In the genomic region with DNA sequence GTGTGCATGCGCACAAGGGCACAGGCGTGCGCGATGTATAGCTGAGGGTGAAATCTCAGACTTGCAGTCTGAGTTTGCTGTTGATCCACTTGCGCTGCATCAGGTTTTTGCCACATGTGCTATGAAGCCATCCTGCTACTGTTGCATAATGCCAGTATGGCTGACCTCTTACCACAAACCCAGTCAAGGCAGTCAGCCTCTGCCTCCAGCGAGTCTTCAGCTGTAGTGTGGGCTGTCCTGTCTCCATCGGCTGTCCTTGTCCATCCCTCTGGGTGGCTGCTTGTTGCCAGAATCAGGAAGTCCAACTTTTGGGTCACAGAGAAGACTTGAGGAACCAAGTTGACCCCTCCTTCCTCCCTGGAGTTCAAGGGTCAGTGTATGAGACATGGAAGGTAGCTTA, we compare ENCODE assay signal across 24 mouse cellular contexts. TPM values are rescaled to one million over a fixed set of nuclear protein-coding genes. Genes with fewer than 3 reads are reported as not detected.
DNase-seq lines count a peak whose midpoint lies in the region; ATAC-seq and TF ChIP-seq lines count a peak whose summit lies in the region.
"Had no signal": no experiment of that assay in that cellular context is flagged by ENCODE, and none has a peak within 500 bp of the region (broad histone marks: within the 10 kb centered on the region; RNA-seq: fewer than 3 reads in every experiment).

No protein-coding gene starts in this region.

- H3K4me3 ChIP-seq in liver, adult 2 months (ENCODE audit: insufficient read depth, low read depth, low read length), result no peak overlapping the region
- H3K4me3 ChIP-seq in liver, embryonic 12.5 days, result no peak overlapping the region
- no peak overlapping the region for H3K4me3 ChIP-seq in thymus, adult 2 months (ENCODE audit: control insufficient read depth, insufficient read depth, low read length)
- H3K4me3 ChIP-seq: forebrain, embryonic 10.5 days; heart, adult 2 months; hindbrain, embryonic 15.5 days; limb, embryonic 15.5 days; megakaryocyte, embryonic 14.5 days; midbrain, embryonic 13.5 days had no signal

- H3K4me2 ChIP-seq in liver, embryonic 12.5 days, result no peak overlapping the region
- H3K4me2 ChIP-seq: hindbrain, embryonic 15.5 days; limb, embryonic 15.5 days; lung, embryonic 14.5 days; midbrain, embryonic 13.5 days had no signal

- H3K36me3 ChIP-seq in liver, adult 2 months (ENCODE audit: control insufficient read depth, insufficient read depth, low read length), result peaks cover 38% of the 10 kb centered on the region
- H3K36me3 ChIP-seq in liver, embryonic 12.5 days, result peaks cover 97% of the 10 kb centered on the region
- peaks cover 55% of the 10 kb centered on the region for H3K36me3 ChIP-seq in thymus, adult 2 months (ENCODE audit: control insufficient read depth, insufficient read depth, low read length)

- H3K4me1 ChIP-seq in liver, adult 2 months (ENCODE audit: control insufficient read depth, insufficient read depth, low read length), result no peaks in the 10 kb centered on the region
- H3K4me1 ChIP-seq in liver, embryonic 12.5 days, result peaks cover 30% of the 10 kb centered on the region
- peaks cover 5% of the 10 kb centered on the region; the same call in 1 of the 2 replicates for H3K4me1 ChIP-seq in thymus, adult 2 months (replicated peaks; ENCODE audit: control insufficient read depth, insufficient read depth, low read length)
- H3K4me1 ChIP-seq: forebrain, embryonic 10.5 days; hindbrain, embryonic 15.5 days; limb, embryonic 15.5 days; midbrain, embryonic 13.5 days had no signal

- TF ChIP-seq POLR2A in liver, adult 2 months (IDR thresholded peaks at IDR 0.05; ENCODE audit: extremely low read depth, insufficient read depth, low read length), result no peak
- TF ChIP-seq POLR2A in thymus, adult 2 months (IDR thresholded peaks at IDR 0.05; ENCODE audit: control insufficient read depth, extremely low read depth, insufficient read depth, low read length, poor library complexity), result no peak

- WGBS in liver, adult 2 months, result 89% methylated on average over 7 of the region's 7 CpGs
- WGBS in liver, embryonic 12.5 days (ENCODE audit: insufficient replicate concordance), result 83% methylated on average over 7 of the region's 7 CpGs
- 87% methylated on average over 7 of the region's 7 CpGs for WGBS in thymus, adult 2 months

- no peak for ATAC-seq in liver, embryonic 12.5 days
- peak; percentile 77 for ATAC-seq in megakaryocyte progenitor cell, adult 5-6 weeks (replicated peaks; ENCODE audit: poor library complexity)
- ATAC-seq: CD4-positive, CD25-positive, alpha-beta regulatory T cell, adult 4 months; forebrain, postnatal 0 days; midbrain, embryonic 13.5 days had no signal

- H3K9ac ChIP-seq in liver, adult 2 months (ENCODE audit: low read depth, low read length), result no peak overlapping the region
- no peak overlapping the region for H3K9ac ChIP-seq in liver, embryonic 12.5 days
- H3K9ac ChIP-seq: forebrain, postnatal 0 days; hindbrain, embryonic 15.5 days; limb, embryonic 15.5 days; lung, embryonic 14.5 days; midbrain, embryonic 13.5 days had no signal

- peak; percentile 37 for DNase-seq in adrenal gland, postnatal 10 days
- no peak for DNase-seq in adrenal gland, adult 18-20 months (ENCODE audit: low spot score in 2 of 2)
- peak; percentile 48 for DNase-seq in liver, adult 2 months (ENCODE audit: extremely low read depth, low read depth, low spot score)
- DNase-seq in adipocyte (ENCODE audit: low spot score), result peak; percentile 43
- DNase-seq in kidney, adult 8-10 months, result no peak
- DNase-seq in thymus, adult 2 months, result no peak
- DNase-seq: cerebellum, postnatal 10 days; forebrain, postnatal 0 days; gastrocnemius, postnatal 14 days; heart, adult 2 months; heart, postnatal 4 days; kidney, postnatal 4 days; left cerebral cortex, postnatal 4 days; lung, embryonic 14.5 days; retina, postnatal 1 day; thymus, postnatal 25 days had no signal

- H3K27me3 ChIP-seq in liver, adult 2 months (ENCODE audit: control insufficient read depth, insufficient read depth, low read length), result no peaks in the 10 kb centered on the region
- H3K27me3 ChIP-seq in liver, embryonic 12.5 days (replicated peaks), result no peaks in the 10 kb centered on the region
- no peaks in the 10 kb centered on the region for H3K27me3 ChIP-seq in thymus, adult 2 months (ENCODE audit: control insufficient read depth, insufficient read depth, low read length)
- H3K27me3 ChIP-seq: hindbrain, embryonic 15.5 days; limb, embryonic 15.5 days; megakaryocyte, embryonic 14.5 days; midbrain, embryonic 13.5 days had no signal

- no peaks in the 10 kb centered on the region for H3K9me3 ChIP-seq in liver, embryonic 12.5 days (replicated peaks)
- H3K9me3 ChIP-seq: forebrain, embryonic 10.5 days; hindbrain, embryonic 15.5 days; limb, embryonic 15.5 days; midbrain, embryonic 13.5 days had no signal

- no peak for TF ChIP-seq CTCF in liver, adult 2 months (IDR thresholded peaks at IDR 0.05; ENCODE audit: low read depth, low read length)
- no peak for TF ChIP-seq CTCF in thymus, adult 2 months (IDR thresholded peaks at IDR 0.05; ENCODE audit: borderline replicate concordance, control insufficient read depth, extremely low read depth, insufficient read depth, low read length, poor library complexity)

- no peak overlapping the region for H3K27ac ChIP-seq in liver, adult 2 months (replicated peaks; ENCODE audit: insufficient read depth, low read depth, low read length)
- no peak overlapping the region for H3K27ac ChIP-seq in liver, embryonic 12.5 days
- H3K27ac ChIP-seq in thymus, adult 2 months (ENCODE audit: control insufficient read depth, insufficient read depth, low read length), result no peak overlapping the region
- H3K27ac ChIP-seq: forebrain, embryonic 10.5 days; heart, adult 2 months; hindbrain, embryonic 15.5 days; limb, embryonic 15.5 days; midbrain, embryonic 13.5 days had no signal

- no peaks in the 10 kb centered on the region for H3K79me2 ChIP-seq in liver, adult 2 months (ENCODE audit: control insufficient read depth, insufficient read depth, low read length)

RNA-seq across cellular contexts. Expression of gene Atp13a2, which starts 11.3 kb away (rescaled TPM):
- total RNA-seq in adrenal gland, postnatal 10 days (2021), result 10 to 100 TPM; 31.9 to 39.9 TPM
- total RNA-seq in adrenal gland, adult 18-20 months (2021), result 10 to 100 TPM; 30.2 to 31.0 TPM
- 12.9 and 13.3 TPM in 2 replicates for total RNA-seq in liver, adult 2 months (2014; rRNA removed)
- polyA plus RNA-seq in liver, adult 2 months (2012; rRNA removed), result 32.5 and 34.0 TPM in 2 replicates
- polyA plus RNA-seq in liver, embryonic 12.5 days (2016; fragmentation: Nextera tagmentation; extraction: Ambion mirVana), result 30.8 and 31.4 TPM in 2 replicates
- 9.0 and 13.1 TPM in 2 replicates for total RNA-seq in megakaryocyte progenitor cell, adult 5-6 weeks (2015)
- 19.2 and 23.4 TPM in 2 replicates for total RNA-seq in megakaryocyte progenitor cell, adult 5-6 weeks (2017)
- 300 and 301 TPM in 2 replicates for polyA plus RNA-seq in thymus, adult 2 months (2012; rRNA removed)

RNA-seq across cellular contexts. Expression of gene Sdhb, which starts 14.4 kb away (rescaled TPM):
- total RNA-seq in adrenal gland, postnatal 10 days (2021), result 100 to 1,000 TPM; 722 to 784 TPM
- 100 to 1,000 TPM; 457 to 601 TPM for total RNA-seq in adrenal gland, adult 18-20 months (2021)
- total RNA-seq in liver, adult 2 months (2014; rRNA removed), result 479 and 532 TPM in 2 replicates
- polyA plus RNA-seq in liver, adult 2 months (2012; rRNA removed), result 324 and 347 TPM in 2 replicates
- 241 and 248 TPM in 2 replicates for polyA plus RNA-seq in liver, embryonic 12.5 days (2016; fragmentation: Nextera tagmentation; extraction: Ambion mirVana)
- 160 and 167 TPM in 2 replicates for total RNA-seq in megakaryocyte progenitor cell, adult 5-6 weeks (2015)
- total RNA-seq in megakaryocyte progenitor cell, adult 5-6 weeks (2017), result 91.4 and 129 TPM in 2 replicates
- 194 and 239 TPM in 2 replicates for polyA plus RNA-seq in thymus, adult 2 months (2012; rRNA removed)

RNA-seq across cellular contexts. Expression of gene Mfap2, which starts 34.9 kb away (rescaled TPM):
- 10 to 100 TPM; 46.9 to 50.7 TPM for total RNA-seq in adrenal gland, postnatal 10 days (2021)
- 1 to 10 TPM; 6.4 to 6.6 TPM for total RNA-seq in adrenal gland, adult 18-20 months (2021)
- 0.18 TPM in 1 of 2 replicates, not detected in the other for total RNA-seq in liver, adult 2 months (2014; rRNA removed)
- polyA plus RNA-seq in liver, adult 2 months (2012; rRNA removed), result 0.30 and 0.45 TPM in 2 replicates
- polyA plus RNA-seq in liver, embryonic 12.5 days (2016; fragmentation: Nextera tagmentation; extraction: Ambion mirVana), result 40.7 and 46.7 TPM in 2 replicates
- total RNA-seq in megakaryocyte progenitor cell, adult 5-6 weeks (2015), result not detected in 2 replicates
- not detected in 2 replicates for total RNA-seq in megakaryocyte progenitor cell, adult 5-6 weeks (2017)
- 6.1 and 7.0 TPM in 2 replicates for polyA plus RNA-seq in thymus, adult 2 months (2012; rRNA removed)
- polyA plus RNA-seq: CD4-positive, CD25-positive, alpha-beta regulatory T cell, adult 4 months had no signal

Comparison
In these comparisons a context has a peak if more than half of its experiments do, and no peak if none do; other contexts are left out.
1. DNase-seq: peak in adrenal gland, postnatal 10 days (single experiment), liver, adult 2 months (single experiment) and adipocyte (single experiment); none in adrenal gland, adult 18-20 months (0 of 2), kidney, adult 8-10 months (0 of 2) and thymus, adult 2 months (single experiment).
2. RNA of gene Mfap2, which starts 34.9 kb away (total RNA-seq): 46.9 to 50.7 TPM in adrenal gland, postnatal 10 days; 6.4 to 6.6 TPM in adrenal gland, adult 18-20 months, 0.18 TPM in liver, adult 2 months and not detected in megakaryocyte progenitor cell, adult 5-6 weeks; every median in the first group is over 4 times any median in the second.